Comparison of ENCODE assay signal across 8 mouse cellular contexts in genomic region chr13:24615921-24616565, GRCm38 (mm10). TPM values are rescaled to one million over a fixed set of nuclear protein-coding genes. Genes with fewer than 3 reads are reported as not detected.
DNase-seq lines count a peak whose midpoint lies in the region; ATAC-seq and TF ChIP-seq lines count a peak whose summit lies in the region.

No protein-coding gene starts in this region.

- no peaks in the 10 kb centered on the region for H3K36me3 ChIP-seq in ES-Bruce4 (ENCODE audit: control insufficient read depth, insufficient read depth, low read length, poor library complexity, severe bottlenecking)
- no peaks in the 10 kb centered on the region for H3K36me3 ChIP-seq in lung, postnatal 0 days (ENCODE audit: insufficient read depth, low read length)

- peak; percentile 75 for TF ChIP-seq CTCF in ES-Bruce4 (IDR thresholded peaks at IDR 0.05; ENCODE audit: low read depth, low read length)
- peak; percentile 72 for TF ChIP-seq CTCF in bone marrow, adult 2 months (IDR thresholded peaks at IDR 0.05; ENCODE audit: control insufficient read depth, insufficient read depth, low read length)
- peak; percentile 75 for TF ChIP-seq CTCF in lung, postnatal 0 days (IDR thresholded peaks at IDR 0.05)

- no peak for TF ChIP-seq EP300 in ES-Bruce4 (IDR thresholded peaks at IDR 0.05; ENCODE audit: insufficient read depth, low read depth, low read length)
- no peak for TF ChIP-seq EP300 in lung, postnatal 0 days (IDR thresholded peaks at IDR 0.05)

- H3K27me3 ChIP-seq in ES-Bruce4 (ENCODE audit: control insufficient read depth, insufficient read depth, low read length, poor library complexity, severe bottlenecking): no peaks in the 10 kb centered on the region
- no peaks in the 10 kb centered on the region for H3K27me3 ChIP-seq in lung, postnatal 0 days (replicated peaks; ENCODE audit: insufficient read depth, low read length)

- H3K4me1 ChIP-seq in ES-Bruce4 (ENCODE audit: control insufficient read depth, insufficient read depth, low read length): no peaks in the 10 kb centered on the region
- peaks cover 5% of the 10 kb centered on the region for H3K4me1 ChIP-seq in bone marrow, adult 2 months (ENCODE audit: control insufficient read depth, insufficient read depth, low read length)
- H3K4me1 ChIP-seq in lung, postnatal 0 days (ENCODE audit: insufficient read depth, low read depth, low read length): peaks cover 5% of the 10 kb centered on the region; the same call in 1 of the 2 replicates

- H3K9me3 ChIP-seq in ES-Bruce4 (replicated peaks; ENCODE audit: control insufficient read depth, insufficient read depth, low read length, poor library complexity, severe bottlenecking): no peaks in the 10 kb centered on the region
- H3K9me3 ChIP-seq in lung, postnatal 0 days (ENCODE audit: low read length): no peaks in the 10 kb centered on the region

- ATAC-seq in lung, postnatal 0 days: no peak
- ATAC-seq in monocyte, adult 5-6 weeks (replicated peaks; ENCODE audit: insufficient number of reproducible peaks, low FRiP score, low TSS enrichment, poor library complexity, severe bottlenecking): no peak

- 34% methylated on average over 9 of the region's 9 CpGs for WGBS in bone marrow, adult 2 months
- WGBS in lung, postnatal 0 days: 60% methylated on average over 9 of the region's 9 CpGs

- peak; percentile 43 for DNase-seq in kidney, postnatal 10 days
- no peak for DNase-seq in kidney, adult 8-10 months
- no peak for DNase-seq in lung, postnatal 0 days (ENCODE audit: low spot score)
- DNase-seq in cerebellum, adult 9-10 months: no peak
- no peak for DNase-seq in cerebellum, adult 8-10 months

- H3K4me3 ChIP-seq in ES-Bruce4 (ENCODE audit: low read depth, low read length): no peak overlapping the region
- peak overlapping the region; percentile 86 for H3K4me3 ChIP-seq in bone marrow, adult 2 months (replicated peaks; ENCODE audit: control insufficient read depth, low read depth, low read length)
- no peak overlapping the region for H3K4me3 ChIP-seq in lung, postnatal 0 days (ENCODE audit: low read depth, low read length)

- no peak overlapping the region for H3K4me2 ChIP-seq in lung, postnatal 0 days (replicated peaks; ENCODE audit: low read depth, low read length)

- no peak for TF ChIP-seq POLR2A in ES-Bruce4 (IDR thresholded peaks at IDR 0.05; ENCODE audit: insufficient read depth, low read length)
- TF ChIP-seq POLR2A in bone marrow, adult 2 months (IDR thresholded peaks at IDR 0.05; ENCODE audit: borderline replicate concordance, control insufficient read depth, low read depth, low read length): no peak

- H3K27ac ChIP-seq in ES-Bruce4 (ENCODE audit: insufficient read depth, low read length): no peak overlapping the region
- peak overlapping the region; percentile 62; the same call in 1 of the 2 replicates for H3K27ac ChIP-seq in bone marrow, adult 2 months (ENCODE audit: control insufficient read depth, insufficient read depth, low read depth, low read length, poor library complexity)
- H3K27ac ChIP-seq in lung, postnatal 0 days (ENCODE audit: low read length): no peak overlapping the region

- H3K9ac ChIP-seq in ES-Bruce4 (ENCODE audit: low read depth, poor library complexity, severe bottlenecking): no peak overlapping the region
- no peak overlapping the region for H3K9ac ChIP-seq in lung, postnatal 0 days (replicated peaks; ENCODE audit: low read depth)

RNA-seq across cellular contexts. Expression of gene Ripor2, which starts 34.1 kb away (rescaled TPM):
- polyA plus RNA-seq in ES-Bruce4 (2011; ENCODE audit: insufficient read depth, insufficient read length, low read depth, missing spikeins): 1.1 and 1.5 TPM in 2 replicates
- polyA plus RNA-seq in bone marrow, adult 2 months (2011; ENCODE audit: insufficient read depth, insufficient read length, low replicate concordance, missing spikeins): 22.5 and 41.4 TPM in 2 replicates
- 3.1 and 3.9 TPM in 2 replicates for polyA plus RNA-seq in lung, postnatal 0 days (2015; fragmentation: Nextera tagmentation; extraction: Ambion mirVana)
- total RNA-seq in monocyte, adult 5-6 weeks (2017): 128 to 224 TPM (median 134 TPM) in 3 replicates
